Mouse (Mus musculus) limb, embryonic 13.5 days (tissue): Measurements from ENCODE around the gene Dusp27. TPM values are rescaled to one million over a fixed set of nuclear protein-coding genes. Genes with fewer than 3 reads are reported as not detected.

Experiments used
- ATAC-seq: fragments of 200-750 bp; cut with Nextera tagmentation; 2 replicates; pipeline ENCODE4 v1.8.0; 2017; ENCODE audit warnings: low read depth, moderate number of reproducible peaks, moderate TSS enrichment; ENCODE audit not compliant: low FRiP score
- H3K27ac ChIP-seq: fragments of 300-500 bp; sonication (generic); 2 replicates; pipeline ENCODE4 v1.5.1; 2015; ENCODE audit warnings: inconsistent platforms, mild to moderate bottlenecking, moderate library complexity
- H3K27me3 ChIP-seq: fragments of 300-500 bp; sonication (generic); 2 replicates; pipeline ENCODE4 v1.6.1; 2015; ENCODE audit warnings: mild to moderate bottlenecking, inconsistent platforms
- H3K36me3 ChIP-seq: fragments of 300-500 bp; sonication (generic); 2 replicates; pipeline ENCODE4 v1.6.1; 2015; ENCODE audit warnings: inconsistent platforms, mild to moderate bottlenecking, moderate library complexity
- H3K4me1 ChIP-seq: fragments of 300-500 bp; sonication (generic); 2 replicates; pipeline ENCODE4 v1.6.1; 2015; ENCODE audit warnings: inconsistent platforms
- H3K4me2 ChIP-seq: fragments of 300-500 bp; sonication (generic); replicated peaks from 2 replicates; pipeline ENCODE4 v1.6.1; 2015; ENCODE audit warnings: inconsistent platforms, mild to moderate bottlenecking, moderate library complexity
- H3K4me3 ChIP-seq: fragments of 300-500 bp; sonication (generic); 2 replicates; pipeline ENCODE4 v1.5.1; 2015; ENCODE audit warnings: moderate library complexity, mild to moderate bottlenecking, inconsistent platforms
- H3K9ac ChIP-seq: fragments of 300-500 bp; sonication (generic); 2 replicates; pipeline ENCODE4 v1.6.1; 2015; ENCODE audit warnings: mild to moderate bottlenecking, inconsistent platforms
- H3K9me3 ChIP-seq: fragments of 300-500 bp; sonication (generic); 2 replicates; pipeline ENCODE4 v1.6.1; 2016; ENCODE audit warnings: inconsistent platforms
- WGBS: fragments of 180-500 bp; shearing (Covaris S2); methylation state at CpG from one replicate; pipeline ENCODE4 v1.1.7; 2015; 5-methylcytosine and 5-hydroxymethylcytosine counted together
- polyA plus RNA-seq: library from polyadenylated mRNA; unstranded; fragments of >200 nt; fragmentation: Nextera tagmentation; extraction: Ambion mirVana; gene quantifications from 2 replicates; pipeline ENCODE4 v1.2.1, GENCODE M21; 2015

The Dusp27 gene
- polyA plus RNA-seq, 1 experiment from 2014 or later, result 6.4 TPM

- Histone ChIP-seq H3K9ac (no peak overlapping the region), H3K4me1 (peaks cover 25% of the 10 kb centered on the region), H3K9me3 (no peaks in the 10 kb centered on the region), H3K36me3 (no peaks in the 10 kb centered on the region), H3K4me3 (no peak overlapping the region), H3K27me3 (no peaks in the 10 kb centered on the region), H3K27ac (no peak overlapping the region), H3K4me2 (no peak overlapping the region)
- no peak for ATAC-seq
- WGBS, result 94% methylated on average over 1 of the region's 1 CpGs
Observed at GRCm38 (mm10) chr1:166123045-166123444, 4.7 kb downstream of the Dusp27 start.

GRCm38 (mm10) chr1:166122114-166122513 is 5.6 kb downstream of the Dusp27 start:
- Histone ChIP-seq H3K4me2 (no peak overlapping the region), H3K9me3 (no peaks in the 10 kb centered on the region), H3K36me3 (no peaks in the 10 kb centered on the region), H3K27ac (no peak overlapping the region), H3K4me3 (no peak overlapping the region), H3K4me1 (peaks cover 23% of the 10 kb centered on the region), H3K9ac (no peak overlapping the region), H3K27me3 (no peaks in the 10 kb centered on the region)
- no peak for ATAC-seq
- 72% methylated on average over 7 of the region's 7 CpGs for WGBS

DNA sequence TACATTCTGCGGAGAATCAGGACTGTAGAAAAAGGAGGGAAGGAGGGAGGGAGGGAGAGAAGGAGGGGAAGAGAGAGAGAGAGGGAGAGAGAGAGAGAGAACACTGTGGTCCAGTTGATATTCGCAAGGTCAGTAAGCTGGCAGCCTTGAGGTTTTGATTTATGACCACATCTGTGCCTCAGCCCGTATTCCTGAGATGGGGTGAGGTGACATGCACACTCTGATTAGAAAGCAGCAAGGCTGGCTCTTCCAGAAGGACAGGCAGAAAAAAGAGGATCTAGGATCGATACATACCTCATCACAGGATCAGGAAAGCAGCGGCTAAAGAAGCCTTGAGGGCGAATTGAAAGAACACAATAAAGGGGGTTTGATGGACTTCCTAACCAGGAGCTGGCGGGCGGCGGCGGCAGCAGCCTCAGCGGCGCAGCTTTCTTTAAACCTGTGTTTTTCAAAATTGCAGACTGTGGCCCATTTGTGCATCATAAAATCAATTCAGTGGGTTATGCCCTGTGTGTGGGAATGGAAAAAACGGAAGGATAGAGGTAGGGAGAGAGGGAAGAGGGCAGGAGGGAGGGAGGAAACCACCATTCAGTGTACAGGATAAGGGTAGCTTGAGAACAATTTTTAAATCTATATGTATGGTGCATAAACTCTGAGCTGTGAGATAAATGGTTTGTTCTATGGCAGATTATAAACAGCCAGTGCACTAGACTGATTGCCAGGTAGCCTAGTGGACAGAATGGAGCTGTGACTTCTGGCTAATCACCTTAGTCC is 9.7 kb downstream of the Dusp27 start:
- Histone ChIP-seq H3K4me3 (peak overlapping the region; percentile 20), H3K9me3 (no peaks in the 10 kb centered on the region), H3K4me2 (peak overlapping the region; percentile 55), H3K9ac (peak overlapping the region; percentile 45; the same call in 1 of the 2 replicates), H3K4me1 (peaks cover 18% of the 10 kb centered on the region), H3K27ac (no peak overlapping the region), H3K27me3 (no peaks in the 10 kb centered on the region), H3K36me3 (no peaks in the 10 kb centered on the region)
- WGBS, result 20% methylated on average over 13 of the region's 13 CpGs
- peak; percentile 28; the same call in 1 of the 2 replicates for ATAC-seq

- 96% methylated on average over 4 of the region's 4 CpGs for WGBS
- no peaks in the 10 kb centered on the region for H3K27me3 ChIP-seq
Observed at GRCm38 (mm10) chr1:166115719-166116118, 12.0 kb downstream of the Dusp27 start.

GRCm38 (mm10) chr1:166114986-166115385 is 12.7 kb downstream of the Dusp27 start:
- no peak overlapping the region for H3K4me3 ChIP-seq
- no peaks in the 10 kb centered on the region for H3K36me3 ChIP-seq
- peaks cover 18% of the 10 kb centered on the region for H3K4me1 ChIP-seq
- no peaks in the 10 kb centered on the region for H3K27me3 ChIP-seq
- H3K9me3 ChIP-seq, result no peaks in the 10 kb centered on the region
- ATAC-seq, result no peak
- H3K27ac ChIP-seq, result no peak overlapping the region
- no peak overlapping the region for H3K4me2 ChIP-seq
- H3K9ac ChIP-seq, result no peak overlapping the region
- WGBS, result 90% methylated on average over 3 of the region's 3 CpGs

More at GRCm38 (mm10) chr1:166115719-166116118, 12.0 kb downstream of the Dusp27 start:
- Histone ChIP-seq H3K36me3 (no peaks in the 10 kb centered on the region), H3K9ac (no peak overlapping the region), H3K4me2 (no peak overlapping the region), H3K27ac (no peak overlapping the region), H3K4me3 (no peak overlapping the region), H3K4me1 (peaks cover 18% of the 10 kb centered on the region), H3K9me3 (no peaks in the 10 kb centered on the region)
- no peak for ATAC-seq

GRCm38 (mm10) chr1:166105464-166105863 is 22.3 kb downstream of the Dusp27 start:
- Histone ChIP-seq H3K27ac (no peak overlapping the region), H3K4me2 (no peak overlapping the region), H3K27me3 (no peaks in the 10 kb centered on the region), H3K9me3 (no peaks in the 10 kb centered on the region), H3K4me1 (0 out of 2 replicates have a peak, but pooled peaks cover 3% of the 10 kb centered on the region), H3K36me3 (no peaks in the 10 kb centered on the region; the same call in 1 of the 2 replicates), H3K9ac (no peak overlapping the region), H3K4me3 (no peak overlapping the region)
- no peak for ATAC-seq
- 66% methylated on average over 6 of the region's 6 CpGs for WGBS

DNA sequence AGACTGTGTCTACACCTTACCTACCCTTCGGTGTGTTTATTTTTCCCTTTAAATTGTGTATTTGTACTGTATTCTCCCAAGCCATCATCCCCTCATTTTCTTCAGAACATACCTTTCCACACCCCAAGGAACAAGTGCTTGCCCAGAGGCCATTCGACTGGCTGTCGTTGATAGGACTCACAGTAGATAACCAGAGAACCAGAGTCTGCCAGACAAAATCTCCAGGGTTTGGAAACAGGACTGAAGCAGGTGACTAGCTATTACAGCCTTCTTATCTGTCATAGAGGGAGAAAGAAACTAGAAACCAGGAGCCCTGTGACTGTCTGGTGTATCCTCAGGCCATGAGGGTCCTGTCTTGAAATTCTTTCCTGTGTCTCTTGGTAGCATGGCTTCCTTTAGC is 22.9 kb downstream of the Dusp27 start:
- WGBS, result 91% methylated on average over 3 of the region's 3 CpGs
- no peak overlapping the region for H3K9ac ChIP-seq
- no peaks in the 10 kb centered on the region; the same call in 1 of the 2 replicates for H3K36me3 ChIP-seq
- H3K4me3 ChIP-seq, result no peak overlapping the region
- no peaks in the 10 kb centered on the region for H3K9me3 ChIP-seq
- no peak overlapping the region for H3K4me2 ChIP-seq
- 0 out of 2 replicates have a peak, but pooled peaks cover 3% of the 10 kb centered on the region for H3K4me1 ChIP-seq
- no peak overlapping the region for H3K27ac ChIP-seq
- ATAC-seq, result no peak
- no peaks in the 10 kb centered on the region for H3K27me3 ChIP-seq

DNA sequence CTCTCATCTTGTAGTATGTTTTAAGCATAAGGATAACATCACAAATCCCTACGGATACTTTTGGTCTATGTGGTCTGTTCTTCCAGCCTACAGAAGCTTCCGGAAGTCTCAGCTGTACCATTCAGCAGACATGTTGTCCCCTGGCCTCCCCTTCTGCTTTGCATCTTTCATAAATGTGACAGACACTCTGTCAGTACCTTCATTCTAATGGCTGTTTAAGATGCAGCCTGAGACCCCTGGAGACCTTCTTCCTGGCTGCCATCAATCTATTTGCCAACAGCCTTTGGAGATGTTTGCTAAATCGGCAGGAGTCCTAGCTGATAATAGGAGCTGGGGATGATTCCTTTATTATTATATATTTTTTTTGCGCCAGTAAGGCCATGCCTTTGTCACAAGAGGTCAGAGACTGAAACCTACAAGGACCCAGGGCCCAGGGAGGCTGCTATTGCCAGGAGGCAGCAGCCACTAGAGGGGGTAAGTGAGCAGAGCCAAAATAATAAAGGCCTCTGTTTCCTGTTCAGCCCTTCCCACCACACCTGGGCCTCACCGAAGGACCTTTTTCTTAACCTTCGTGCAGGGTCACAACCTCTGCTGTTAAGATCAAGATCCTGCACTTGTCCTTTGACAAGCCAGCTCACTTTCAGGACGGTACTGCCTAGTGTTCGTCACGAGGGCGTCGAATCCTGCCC is 24.7 kb downstream of the Dusp27 start:
- H3K4me1 ChIP-seq, result 0 out of 2 replicates have a peak, but pooled peaks cover 3% of the 10 kb centered on the region
- no peak overlapping the region for H3K9ac ChIP-seq
- WGBS, result 68% methylated on average over 11 of the region's 11 CpGs
- ATAC-seq, result no peak
- H3K27ac ChIP-seq, result no peak overlapping the region
- no peaks in the 10 kb centered on the region for H3K9me3 ChIP-seq
- no peaks in the 10 kb centered on the region for H3K27me3 ChIP-seq
- no peak overlapping the region for H3K4me2 ChIP-seq
- no peaks in the 10 kb centered on the region; the same call in none of the 2 replicates for H3K36me3 ChIP-seq
- no peak overlapping the region for H3K4me3 ChIP-seq

GRCm38 (mm10) chr1:166098120-166098519 is 29.6 kb downstream of the Dusp27 start:
- WGBS, result 92% methylated on average over 2 of the region's 2 CpGs

DNA sequence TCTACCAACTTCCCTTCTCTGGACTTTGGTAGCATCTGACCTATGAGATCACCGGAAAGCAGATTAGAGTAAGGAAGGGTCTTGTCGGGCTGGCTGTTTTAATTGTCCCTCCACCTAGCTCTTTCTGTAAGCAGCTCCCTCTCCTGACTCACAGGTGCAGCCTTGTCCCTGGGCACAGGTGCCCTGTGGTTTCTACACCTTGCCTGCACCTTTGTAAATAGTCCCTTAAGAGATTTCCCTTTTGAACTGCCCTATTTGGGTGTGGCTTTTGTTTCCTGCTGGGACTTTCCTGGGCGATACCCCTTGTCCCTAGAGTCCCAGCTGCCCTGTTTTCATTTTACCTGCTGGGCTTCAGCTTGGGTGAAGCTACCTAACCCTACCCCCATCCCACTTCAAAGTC is 33.3 kb downstream of the Dusp27 start:
- no peak overlapping the region for H3K4me2 ChIP-seq
- no peaks in the 10 kb centered on the region for H3K27me3 ChIP-seq
- peaks cover 6% of the 10 kb centered on the region; the same call in 1 of the 2 replicates for H3K4me1 ChIP-seq
- no peaks in the 10 kb centered on the region for H3K9me3 ChIP-seq
- 81% methylated on average over 3 of the region's 3 CpGs for WGBS
- ATAC-seq, result no peak
- no peak overlapping the region for H3K9ac ChIP-seq
- H3K27ac ChIP-seq, result no peak overlapping the region
- no peak overlapping the region for H3K4me3 ChIP-seq
- no peaks in the 10 kb centered on the region; the same call in 1 of the 2 replicates for H3K36me3 ChIP-seq

More at GRCm38 (mm10) chr1:166098120-166098519, 29.6 kb downstream of the Dusp27 start:
- H3K9ac ChIP-seq, result no peak overlapping the region
- no peak overlapping the region for H3K4me3 ChIP-seq
- no peak overlapping the region for H3K27ac ChIP-seq
- ATAC-seq, result no peak
- H3K27me3 ChIP-seq, result no peaks in the 10 kb centered on the region
- no peaks in the 10 kb centered on the region for H3K4me1 ChIP-seq
- H3K9me3 ChIP-seq, result no peaks in the 10 kb centered on the region
- H3K4me2 ChIP-seq, result no peak overlapping the region
- no peaks in the 10 kb centered on the region; the same call in none of the 2 replicates for H3K36me3 ChIP-seq

DNA sequence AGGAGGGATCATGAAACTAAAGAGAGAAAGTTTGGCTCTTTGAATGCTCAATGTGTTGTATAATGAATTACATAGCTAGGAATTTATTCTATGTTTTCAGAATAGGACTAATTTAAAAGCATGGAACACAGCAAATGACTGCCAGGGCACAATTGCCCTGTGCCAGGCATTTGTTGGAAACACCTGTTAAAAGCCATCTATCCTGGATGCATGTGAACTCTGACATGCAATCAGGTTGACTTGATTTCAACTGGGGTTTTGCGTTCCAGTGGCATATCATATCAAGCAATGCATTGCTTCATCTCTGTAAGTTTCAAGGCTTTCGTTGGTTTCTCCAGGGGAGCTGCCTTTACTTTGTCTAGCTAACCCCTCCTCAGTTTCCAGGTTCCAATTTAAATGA is 37.4 kb downstream of the Dusp27 start:
- H3K27ac ChIP-seq, result no peak overlapping the region
- H3K4me1 ChIP-seq, result peaks cover 12% of the 10 kb centered on the region; the same call in 1 of the 2 replicates
- H3K27me3 ChIP-seq, result no peaks in the 10 kb centered on the region
- no peak overlapping the region for H3K4me3 ChIP-seq
- no peak overlapping the region for H3K4me2 ChIP-seq
- no peak overlapping the region for H3K9ac ChIP-seq
- 79% methylated on average over 2 of the region's 2 CpGs for WGBS
- ATAC-seq, result no peak
- H3K9me3 ChIP-seq, result no peaks in the 10 kb centered on the region
- H3K36me3 ChIP-seq, result no peaks in the 10 kb centered on the region

GRCm38 (mm10) chr1:166089739-166090138 is 38.0 kb downstream of the Dusp27 start:
- Histone ChIP-seq H3K9ac (no peak overlapping the region), H3K27me3 (no peaks in the 10 kb centered on the region), H3K36me3 (no peaks in the 10 kb centered on the region), H3K27ac (no peak overlapping the region), H3K9me3 (no peaks in the 10 kb centered on the region), H3K4me1 (peaks cover 12% of the 10 kb centered on the region; the same call in 1 of the 2 replicates), H3K4me2 (no peak overlapping the region), H3K4me3 (no peak overlapping the region)
- ATAC-seq, result peak; percentile 73; the same call in 1 of the 2 replicates
- WGBS, result 16% methylated on average over 4 of the region's 4 CpGs
